Mouse (Mus musculus) G1E (cell line): ENCODE measurements at regions not wholly inside any gene's neighbourhood (a gene's known extent, or its start where the extent isn't known, plus 50 kb on each side); places are given as distances from the start of the nearest gene placed in this dataset.

Experiments used
- ATAC-seq: 2 replicates; pipeline ENCODE4 v1.8.0; 2016; ENCODE audit warnings: mild to moderate bottlenecking; ENCODE audit not compliant: insufficient number of reproducible peaks, poor library complexity, low FRiP score, severe bottlenecking; ENCODE audit errors: extremely low read depth
- DNase-seq: peaks from one replicate; pipeline ENCODE4 v3.0.0; 2012; ENCODE audit warnings: low spot score
- H3K27me3 ChIP-seq: 2 replicates; pipeline ENCODE4 v1.6.1; 2012; ENCODE audit warnings: mild to moderate bottlenecking, low read length, inconsistent platforms; ENCODE audit not compliant: insufficient read depth
- H3K36me3 ChIP-seq: replicated peaks from 2 replicates; pipeline ENCODE3; 2012; ENCODE audit warnings: mild to moderate bottlenecking, inconsistent platforms
- H3K4me1 ChIP-seq: 2 replicates; pipeline ENCODE4 v1.6.1; 2012; ENCODE audit warnings: low read depth, low read length, inconsistent platforms, mixed read lengths; ENCODE audit not compliant: insufficient read depth
- H3K4me3 ChIP-seq: 2 replicates; pipeline ENCODE4 v1.5.1; 2012; ENCODE audit warnings: low read depth, mild to moderate bottlenecking, inconsistent platforms, low read length, moderate library complexity, mixed read lengths
- H3K9me3 ChIP-seq: replicated peaks from 2 replicates; pipeline ENCODE4 v1.6.1; 2012; ENCODE audit warnings: inconsistent platforms
- CTCF ChIP-seq: IDR thresholded peaks from 2 replicates; pipeline ENCODE4 v1.5.1; 2012; ENCODE audit warnings: low read depth, low read length, inconsistent platforms, mixed read lengths
- GATA1 ChIP-seq: IDR thresholded peaks from 2 replicates; pipeline ENCODE4 v1.6.1; 2012; ENCODE audit warnings: borderline replicate concordance, low read length, inconsistent platforms, mixed read lengths
- GATA2 ChIP-seq: IDR thresholded peaks from 2 replicates; pipeline ENCODE4 v1.6.1; 2012; ENCODE audit warnings: low read depth, low read length, inconsistent platforms, borderline replicate concordance
- POLR2AphosphoS5 ChIP-seq: IDR thresholded peaks from 2 replicates; pipeline ENCODE4 v1.6.1; 2012; ENCODE audit warnings: low read depth, low read length, inconsistent platforms; ENCODE audit not compliant: insufficient replicate concordance
- TAL1 ChIP-seq: conservative IDR thresholded peaks from 2 replicates; pipeline ENCODE4 v1.6.1; 2012; ENCODE audit warnings: low read depth, low read length, inconsistent platforms, mixed read lengths

- Histone ChIP-seq H3K36me3 (no peaks in the 10 kb centered on the region), H3K9me3 (peaks cover 18% of the 10 kb centered on the region), H3K4me1 (no peaks in the 10 kb centered on the region), H3K4me3 (no peak overlapping the region), H3K27me3 (no peaks in the 10 kb centered on the region)
- ATAC-seq (no peak), DNase-seq (no peak)
- TF ChIP-seq TAL1 (no peak), POLR2AphosphoS5 (no peak), GATA2 (no peak), CTCF (no peak), GATA1 (no peak)
Measured at GRCm38 (mm10) chr13:70369647-70370046, 267.8 kb downstream of the Ice1 start.

GRCm38 (mm10) chr13:70380772-70381171, 256.7 kb downstream of the Ice1 start:
- no peak overlapping the region for H3K4me3 ChIP-seq
- no peak for TF ChIP-seq CTCF
- no peak for TF ChIP-seq POLR2AphosphoS5
- no peak for TF ChIP-seq TAL1
- no peak for TF ChIP-seq GATA1
- no peak for TF ChIP-seq GATA2
- no peaks in the 10 kb centered on the region for H3K4me1 ChIP-seq
- DNase-seq (no peak), ATAC-seq (no peak)
- H3K36me3 ChIP-seq, result no peaks in the 10 kb centered on the region
- peaks cover 41% of the 10 kb centered on the region for H3K9me3 ChIP-seq
- no peaks in the 10 kb centered on the region for H3K27me3 ChIP-seq

GRCm38 (mm10) chr13:70385292-70385691, 252.1 kb downstream of the Ice1 start:
- H3K4me1 ChIP-seq, result no peaks in the 10 kb centered on the region
- H3K9me3 ChIP-seq, result peaks cover 27% of the 10 kb centered on the region
- H3K27me3 ChIP-seq, result no peaks in the 10 kb centered on the region
- no peak overlapping the region for H3K4me3 ChIP-seq
- DNase-seq (no peak), ATAC-seq (no peak)
- TF ChIP-seq POLR2AphosphoS5 (no peak), CTCF (no peak), GATA1 (no peak), TAL1 (no peak)
- H3K36me3 ChIP-seq, result no peaks in the 10 kb centered on the region

GRCm38 (mm10) chr13:70412788-70413187, 224.6 kb downstream of the Ice1 start:
- ATAC-seq (no peak), DNase-seq (no peak)
- Histone ChIP-seq H3K9me3 (peaks cover 53% of the 10 kb centered on the region), H3K27me3 (no peaks in the 10 kb centered on the region), H3K4me3 (no peak overlapping the region), H3K4me1 (no peaks in the 10 kb centered on the region), H3K36me3 (no peaks in the 10 kb centered on the region)
- no peak for TF ChIP-seq GATA1
- TF ChIP-seq TAL1, result no peak
- no peak for TF ChIP-seq GATA2
- no peak for TF ChIP-seq POLR2AphosphoS5
- no peak for TF ChIP-seq CTCF

GRCm38 (mm10) chr13:70418156-70418555, 219.3 kb downstream of the Ice1 start:
- Histone ChIP-seq H3K9me3 (peaks cover 58% of the 10 kb centered on the region), H3K27me3 (no peaks in the 10 kb centered on the region), H3K4me3 (no peak overlapping the region), H3K36me3 (no peaks in the 10 kb centered on the region), H3K4me1 (no peaks in the 10 kb centered on the region)
- DNase-seq (no peak), ATAC-seq (no peak)
- TF ChIP-seq GATA2, result no peak
- TF ChIP-seq TAL1, result no peak
- no peak for TF ChIP-seq POLR2AphosphoS5
- no peak for TF ChIP-seq CTCF
- no peak for TF ChIP-seq GATA1

GRCm38 (mm10) chr13:70439419-70439818, 198.0 kb downstream of the Ice1 start:
- Histone ChIP-seq H3K4me1 (no peaks in the 10 kb centered on the region), H3K27me3 (no peaks in the 10 kb centered on the region), H3K4me3 (no peak overlapping the region), H3K36me3 (no peaks in the 10 kb centered on the region), H3K9me3 (peaks cover 44% of the 10 kb centered on the region)
- DNase-seq (no peak), ATAC-seq (no peak)
- TF ChIP-seq CTCF (no peak), TAL1 (no peak), GATA2 (no peak), POLR2AphosphoS5 (no peak), GATA1 (no peak)

GRCm38 (mm10) chr13:70446940-70447339, 190.5 kb downstream of the Ice1 start:
- TF ChIP-seq CTCF (no peak), POLR2AphosphoS5 (no peak), GATA2 (no peak), TAL1 (no peak), GATA1 (no peak)
- Histone ChIP-seq H3K4me1 (no peaks in the 10 kb centered on the region), H3K36me3 (no peaks in the 10 kb centered on the region), H3K4me3 (no peak overlapping the region), H3K27me3 (no peaks in the 10 kb centered on the region), H3K9me3 (peaks cover 22% of the 10 kb centered on the region)
- ATAC-seq (no peak), DNase-seq (no peak)
